Mouse (Mus musculus) liver (tissue): ENCODE data around the gene Gm20662.
A peak's percentile ranks its signal among the peaks of the same experiment; 100 is the strongest.

Experiments
- DNase-seq: peaks from one replicate; pipeline ENCODE4 v3.0.0-alpha.2; 2020; ENCODE audit warnings: mixed read lengths

The Gm20662 gene

GRCm38 (mm10) chr9:108094184-108094941 is 98.2 kb downstream of the Gm20662 start, which contains the start of gene Apeh:
Gene Apeh, minus strand, starts transcription at chr9:108094606.
- peak; percentile 99 for DNase-seq
